Mouse (Mus musculus) midbrain, embryonic 13.5 days (tissue): ENCODE data around the gene Emx1. TPM values are rescaled to one million over a fixed set of nuclear protein-coding genes. Genes with fewer than 3 reads are reported as not detected.
"Not testable (repeated sequence)": the region's sequence is repeated elsewhere in the genome, so short reads cannot be mapped to it uniquely, and the experiment has no call there.

Source experiments
- ATAC-seq: fragments of 200-750 bp; cut with Nextera tagmentation; 2 replicates; pipeline ENCODE4 v1.8.0; 2017; ENCODE audit warnings: mild to moderate bottlenecking, moderate TSS enrichment, moderate library complexity
- H3K27ac ChIP-seq: fragments of 300-500 bp; sonication (generic); 2 replicates; pipeline ENCODE4 v1.5.1; 2015; ENCODE audit warnings: inconsistent platforms, mild to moderate bottlenecking, moderate library complexity
- H3K27me3 ChIP-seq: fragments of 300-500 bp; sonication (generic); 2 replicates; pipeline ENCODE4 v1.6.1; 2015; ENCODE audit warnings: mild to moderate bottlenecking, inconsistent platforms
- H3K36me3 ChIP-seq: fragments of 300-500 bp; sonication (generic); 2 replicates; pipeline ENCODE4 v1.6.1; 2015; ENCODE audit warnings: mild to moderate bottlenecking, inconsistent platforms
- H3K4me1 ChIP-seq: fragments of 300-500 bp; sonication (generic); replicated peaks from 2 replicates; pipeline ENCODE4 v1.6.1; 2015; ENCODE audit warnings: inconsistent platforms
- H3K4me2 ChIP-seq: fragments of 300-500 bp; sonication (generic); replicated peaks from 2 replicates; pipeline ENCODE4 v1.6.1; 2015; ENCODE audit warnings: moderate library complexity, mild to moderate bottlenecking, inconsistent platforms
- H3K4me3 ChIP-seq: fragments of 300-500 bp; sonication (generic); replicated peaks from 2 replicates; pipeline ENCODE4 v1.5.1; 2015; ENCODE audit warnings: mild to moderate bottlenecking, inconsistent platforms
- H3K9ac ChIP-seq: fragments of 300-500 bp; sonication (generic); replicated peaks from 2 replicates; pipeline ENCODE4 v1.6.1; 2015; ENCODE audit warnings: mild to moderate bottlenecking, inconsistent platforms
- H3K9me3 ChIP-seq: fragments of 300-500 bp; sonication (generic); 2 replicates; pipeline ENCODE4 v1.6.1; 2016; ENCODE audit warnings: mild to moderate bottlenecking, inconsistent platforms
- WGBS: fragments of 180-500 bp; shearing (Covaris S2); methylation state at CpG from one replicate; pipeline ENCODE4 v1.1.7; 2015; 5-methylcytosine and 5-hydroxymethylcytosine counted together
- polyA plus RNA-seq: library from polyadenylated mRNA; unstranded; fragments of >200 nt; fragmentation: Nextera tagmentation; extraction: Ambion mirVana; gene quantifications from 2 replicates; pipeline ENCODE4 v1.2.1, GENCODE M21; 2015

Emx1 gene
- polyA plus RNA-seq, result 1.8 and 7.2 TPM in 2 replicates

DNA sequence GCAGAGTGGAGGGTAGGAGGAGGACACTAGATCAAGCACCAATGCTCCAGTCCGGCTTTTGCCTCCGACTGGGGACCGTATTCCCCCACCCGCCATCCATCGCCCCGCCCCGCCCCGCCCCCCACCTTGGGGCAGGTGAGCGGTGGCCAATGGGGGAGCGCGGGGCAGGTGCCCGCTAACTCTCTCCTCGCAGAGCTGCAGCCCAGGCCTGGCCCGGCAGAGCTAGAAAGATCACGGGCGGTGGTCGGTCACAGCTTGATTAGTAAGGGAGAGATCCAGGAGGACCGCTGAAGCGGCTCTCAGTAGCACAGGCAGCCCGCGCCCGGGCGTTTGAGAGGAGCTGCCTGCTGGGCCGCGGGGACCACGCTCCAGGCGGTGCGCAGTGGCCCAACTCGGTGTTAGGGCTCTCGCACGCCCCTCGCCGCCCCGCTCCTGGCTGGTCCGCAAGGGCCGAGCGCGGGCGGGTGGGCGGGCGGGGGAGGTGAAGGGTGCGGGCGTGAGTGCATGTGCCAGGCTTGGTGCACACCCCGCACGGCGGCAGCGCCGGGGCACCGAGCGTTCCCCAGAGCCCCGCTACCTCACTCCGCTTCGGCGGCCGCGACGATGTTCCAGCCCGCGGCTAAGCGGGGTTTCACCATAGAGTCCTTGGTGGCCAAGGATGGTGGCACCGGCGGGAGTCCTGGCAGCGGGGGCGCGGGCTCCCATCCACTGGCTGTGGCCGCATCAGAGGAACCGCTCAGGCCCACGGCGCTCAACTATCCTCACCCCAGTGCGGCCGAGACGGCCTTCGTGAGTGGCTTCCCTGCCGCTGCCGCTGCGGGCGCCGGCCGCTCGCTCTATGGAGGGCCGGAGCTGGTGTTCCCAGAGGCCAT is at the start of gene Emx1:
TSS of gene Emx1 (plus strand) at position 99 of the 872 bp plus-strand sequence.
- Histone ChIP-seq H3K9me3 (no peaks in the 10 kb centered on the region), H3K9ac (peak within 1 kb of the TSS; percentile 40), H3K4me3 (peak within 1 kb of the TSS; percentile 38), H3K4me1 (peaks cover 47% of the 10 kb centered on the region), H3K36me3 (no peaks in the 10 kb centered on the region), H3K27ac (no peak within 1 kb of the TSS), H3K4me2 (peak within 1 kb of the TSS; percentile 83), H3K27me3 (peaks cover 90% of the 10 kb centered on the region)
- WGBS, result under 1% methylated on average over 77 of the region's 81 CpGs
- ATAC-seq, result peak; percentile 73

DNA sequence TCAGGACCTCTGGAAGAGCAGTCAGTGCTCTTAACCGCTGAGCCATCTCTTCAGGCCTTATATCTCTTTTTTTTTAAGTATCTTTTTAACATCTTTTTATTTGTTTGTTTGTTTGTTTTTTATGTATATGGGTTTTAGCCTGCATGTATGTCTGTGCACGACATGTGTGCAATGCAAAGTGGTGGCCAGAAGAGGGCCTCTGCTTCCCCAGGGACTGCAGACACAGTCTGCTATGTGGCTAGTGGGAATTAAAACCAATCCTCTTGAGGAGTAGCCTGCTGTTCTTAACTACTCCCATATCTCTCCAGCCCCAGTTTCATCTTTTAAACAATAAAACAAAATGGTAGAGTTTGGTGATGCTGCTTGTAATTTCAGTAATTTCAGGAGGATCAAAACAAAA is 47.7 kb upstream of the Emx1 start:
- Histone ChIP-seq H3K27ac (no peak overlapping the region), H3K9me3 (no peaks in the 10 kb centered on the region), H3K4me2 (no peak overlapping the region), H3K4me1 (peaks cover 5% of the 10 kb centered on the region; the same call in 1 of the 2 replicates), H3K27me3 (peaks cover 3% of the 10 kb centered on the region; the same call in 1 of the 2 replicates), H3K4me3 (no peak overlapping the region), H3K9ac (no peak overlapping the region), H3K36me3 (no peaks in the 10 kb centered on the region)
- no peak for ATAC-seq
- 90% methylated on average over 2 of the region's 2 CpGs for WGBS

DNA sequence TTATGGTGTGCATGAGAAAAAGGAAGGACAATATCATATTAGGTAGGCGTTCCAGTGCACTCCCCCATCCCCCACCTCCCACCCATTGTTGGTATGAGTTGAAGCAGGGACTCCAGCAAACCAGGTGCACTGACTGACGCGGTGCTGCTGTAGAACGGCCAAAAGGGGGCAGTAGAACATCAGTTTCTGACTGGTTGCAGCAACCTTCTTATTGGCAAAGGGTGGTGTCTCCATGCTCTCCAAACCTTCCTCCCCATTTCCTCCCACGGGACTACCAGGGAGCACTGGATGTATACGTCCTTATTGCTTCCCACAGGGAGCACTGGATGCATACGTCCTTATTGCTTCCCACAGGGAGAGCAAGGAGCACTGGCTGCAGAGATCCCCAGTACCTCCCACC is 46.2 kb upstream of the Emx1 start:
- H3K9ac ChIP-seq, H3K4me1 ChIP-seq, H3K4me3 ChIP-seq, H3K27me3 ChIP-seq, H3K4me2 ChIP-seq, H3K9me3 ChIP-seq, ATAC-seq, H3K27ac ChIP-seq, H3K36me3 ChIP-seq: not testable (repeated sequence)
- WGBS, result 12% methylated on average over 6 of the region's 7 CpGs

DNA sequence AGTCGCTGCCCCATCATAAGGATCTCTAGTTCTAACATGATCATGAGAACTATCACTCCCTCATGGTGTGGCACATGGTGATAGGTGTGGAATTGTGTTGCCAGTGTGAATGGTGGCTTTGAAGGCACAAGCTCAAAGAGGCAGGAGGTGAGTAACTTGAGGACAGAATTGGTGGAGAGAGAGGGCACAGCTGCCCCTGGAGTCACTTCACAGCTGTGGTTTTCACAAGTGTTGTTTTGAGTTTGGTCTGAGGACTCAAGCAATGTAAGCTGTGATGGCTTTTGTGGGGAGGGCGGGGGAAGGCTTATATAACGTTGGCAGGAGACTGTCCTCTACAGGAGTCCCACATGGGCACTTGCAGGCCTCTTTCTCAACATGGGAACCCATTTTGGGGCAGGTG is 42.8 kb upstream of the Emx1 start:
- Histone ChIP-seq H3K4me1 (no peaks in the 10 kb centered on the region), H3K9ac (no peak overlapping the region), H3K4me2 (no peak overlapping the region), H3K27ac (no peak overlapping the region), H3K27me3 (peaks cover 3% of the 10 kb centered on the region; the same call in 1 of the 2 replicates), H3K4me3 (no peak overlapping the region), H3K36me3 (no peaks in the 10 kb centered on the region), H3K9me3 (no peaks in the 10 kb centered on the region)
- no peak for ATAC-seq
- WGBS, result 72% methylated on average over 3 of the region's 3 CpGs

DNA sequence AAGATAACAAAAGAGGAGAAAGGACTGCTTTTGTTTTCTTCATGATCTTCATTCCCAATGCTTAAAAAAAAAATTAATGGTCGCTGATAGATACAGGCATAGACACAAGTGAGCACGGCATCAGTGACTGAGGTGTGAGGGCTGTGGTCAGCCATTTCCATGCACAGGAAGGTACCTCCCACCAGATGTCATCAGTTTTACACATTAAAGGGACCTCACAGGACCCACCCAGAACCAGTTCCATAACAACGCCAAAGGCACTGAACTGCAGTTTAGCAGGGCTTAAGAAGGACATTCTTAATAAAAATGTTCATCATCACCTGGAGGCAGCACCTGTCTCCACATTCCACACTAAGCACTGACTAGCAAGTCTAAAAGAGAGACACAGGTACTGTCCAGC is 39.6 kb upstream of the Emx1 start:
- H3K27ac ChIP-seq, result no peak overlapping the region
- peaks cover 3% of the 10 kb centered on the region; the same call in 1 of the 2 replicates for H3K27me3 ChIP-seq
- H3K4me2 ChIP-seq, result no peak overlapping the region
- H3K4me3 ChIP-seq, result no peak overlapping the region
- WGBS, result 73% methylated on average over 3 of the region's 3 CpGs
- H3K4me1 ChIP-seq, result no peaks in the 10 kb centered on the region
- no peaks in the 10 kb centered on the region for H3K9me3 ChIP-seq
- no peaks in the 10 kb centered on the region for H3K36me3 ChIP-seq
- ATAC-seq, result no peak
- no peak overlapping the region for H3K9ac ChIP-seq

DNA sequence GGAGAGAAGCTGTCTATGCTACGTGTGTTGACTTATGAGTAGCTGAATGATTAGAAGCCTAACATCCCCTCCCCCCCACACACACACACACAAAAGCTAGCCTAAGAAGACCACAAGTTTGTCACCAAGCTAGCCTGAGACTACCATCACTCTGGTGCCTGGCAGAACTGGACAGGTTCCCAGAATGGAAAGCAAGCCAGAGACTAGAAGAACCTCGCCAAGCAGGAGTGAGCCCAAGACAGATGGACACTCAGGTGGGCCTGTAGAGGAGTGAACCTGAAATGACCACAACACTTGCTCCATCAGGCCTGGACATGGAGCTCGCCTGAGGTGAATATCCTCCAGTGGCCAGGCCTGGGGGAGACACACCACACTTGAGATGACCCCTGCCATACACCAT is 36.9 kb upstream of the Emx1 start:
- Histone ChIP-seq H3K9me3 (no peaks in the 10 kb centered on the region), H3K36me3 (no peaks in the 10 kb centered on the region), H3K27me3 (no peaks in the 10 kb centered on the region), H3K4me2 (no peak overlapping the region), H3K4me1 (peaks cover 9% of the 10 kb centered on the region), H3K27ac (no peak overlapping the region), H3K9ac (no peak overlapping the region), H3K4me3 (no peak overlapping the region)
- WGBS, result 88% methylated on average over 3 of the region's 3 CpGs
- no peak for ATAC-seq

DNA sequence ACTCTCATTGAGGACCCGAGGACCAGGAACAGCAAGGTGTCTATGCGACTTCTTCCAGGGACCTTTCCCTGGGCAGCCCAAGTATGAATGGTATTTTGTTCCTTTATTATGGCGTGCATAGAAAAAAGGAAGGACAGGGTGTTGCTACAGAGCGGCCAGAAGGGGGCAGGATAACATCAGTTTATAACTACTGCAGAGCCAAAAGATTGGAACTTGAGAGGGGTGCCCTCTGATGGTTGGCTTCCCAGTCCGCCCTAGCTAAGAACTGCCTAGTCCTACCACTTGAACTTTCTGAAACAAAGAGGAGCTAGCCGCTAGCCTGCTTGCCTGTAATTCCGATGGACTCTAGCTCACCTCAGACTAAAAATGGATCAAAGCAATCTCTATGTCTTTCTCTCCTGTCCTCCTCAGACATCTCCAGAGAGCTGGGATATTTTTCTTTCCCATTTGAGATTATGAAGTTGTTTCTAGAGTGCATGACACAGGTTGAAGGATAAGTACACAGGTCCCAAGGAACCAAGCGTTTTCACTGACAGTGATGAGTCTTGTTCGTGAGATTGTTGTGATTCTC is 33.2 kb upstream of the Emx1 start:
- H3K9me3 ChIP-seq, result no peaks in the 10 kb centered on the region

DNA sequence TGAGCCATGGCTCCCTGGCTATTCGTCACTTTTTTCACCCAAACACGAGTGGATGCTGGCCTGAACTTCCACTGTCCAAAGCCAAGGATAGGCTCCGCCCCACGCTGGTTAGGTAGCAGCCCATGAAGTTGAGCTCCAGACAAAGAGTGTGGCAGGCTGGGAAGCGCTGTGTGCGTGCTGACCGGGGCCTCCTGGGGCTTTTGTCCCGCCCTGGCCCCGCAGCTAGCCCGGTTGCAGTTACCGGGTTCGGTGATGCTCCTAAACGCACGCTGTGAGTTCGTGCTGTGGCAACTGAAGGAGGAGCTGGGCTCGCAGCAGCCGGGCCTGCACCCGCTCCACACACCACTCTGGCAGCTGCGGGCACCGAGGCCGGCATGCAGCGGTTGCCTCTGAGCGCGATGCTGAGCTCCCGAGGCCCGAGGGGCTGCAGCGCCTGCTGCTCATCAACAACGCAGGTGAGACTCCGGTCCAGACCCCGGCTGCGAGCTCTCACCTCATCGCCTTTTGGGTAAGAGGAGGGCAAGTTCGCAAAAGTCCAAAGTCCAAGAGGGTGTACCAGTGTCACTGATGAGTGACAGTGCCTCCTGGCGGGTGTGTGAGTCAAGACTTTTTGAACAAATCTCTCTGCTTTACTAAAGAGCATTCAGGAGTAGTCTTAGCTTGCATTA is 32.2 kb upstream of the Emx1 start:
- Histone ChIP-seq H3K36me3 (no peaks in the 10 kb centered on the region), H3K9ac (peak overlapping the region; percentile 70), H3K27me3 (no peaks in the 10 kb centered on the region), H3K4me3 (peak overlapping the region; percentile 46), H3K4me2 (peak overlapping the region; percentile 80), H3K27ac (no peak overlapping the region; the same call in 1 of the 2 replicates), H3K9me3 (no peaks in the 10 kb centered on the region), H3K4me1 (peaks cover 12% of the 10 kb centered on the region)
- under 1% methylated on average over 34 of the region's 34 CpGs for WGBS
- peak; percentile 60 for ATAC-seq

More for the DNA sequence above, 33.2 kb upstream of the Emx1 start:
- ATAC-seq, result peak; percentile 60
- no peaks in the 10 kb centered on the region for H3K27me3 ChIP-seq
- no peak overlapping the region for H3K9ac ChIP-seq
- peaks cover 12% of the 10 kb centered on the region for H3K4me1 ChIP-seq
- no peak overlapping the region for H3K4me2 ChIP-seq
- H3K27ac ChIP-seq, result no peak overlapping the region
- WGBS, result 1% methylated on average over 9 of the region's 9 CpGs
- no peak overlapping the region for H3K4me3 ChIP-seq
- H3K36me3 ChIP-seq, result no peaks in the 10 kb centered on the region

DNA sequence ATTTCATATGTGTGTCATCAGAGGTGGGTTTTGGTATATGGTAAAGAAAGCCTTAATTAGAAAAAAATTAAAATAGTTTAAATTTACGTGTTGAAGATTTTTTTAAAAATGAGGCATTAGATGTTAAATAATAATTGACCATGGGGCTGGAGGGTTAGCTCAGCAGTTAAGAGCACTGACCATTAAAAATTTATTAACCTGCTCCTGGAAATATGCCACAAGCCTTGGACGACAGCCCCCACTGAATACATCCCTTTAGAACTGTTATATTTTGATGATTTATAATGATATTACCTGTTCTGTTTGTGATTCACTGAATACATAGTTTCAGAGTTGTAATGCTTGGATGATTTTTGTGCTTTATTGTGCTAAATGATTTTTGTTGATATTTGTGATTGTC is 30.7 kb upstream of the Emx1 start:
- not testable (repeated sequence) for H3K9me3 ChIP-seq, H3K27ac ChIP-seq, H3K4me3 ChIP-seq, H3K27me3 ChIP-seq, H3K36me3 ChIP-seq, ATAC-seq, H3K9ac ChIP-seq, H3K4me2 ChIP-seq
- WGBS, result 72% methylated on average over 2 of the region's 2 CpGs
- H3K4me1 ChIP-seq, result peaks cover 12% of the 10 kb centered on the region

DNA sequence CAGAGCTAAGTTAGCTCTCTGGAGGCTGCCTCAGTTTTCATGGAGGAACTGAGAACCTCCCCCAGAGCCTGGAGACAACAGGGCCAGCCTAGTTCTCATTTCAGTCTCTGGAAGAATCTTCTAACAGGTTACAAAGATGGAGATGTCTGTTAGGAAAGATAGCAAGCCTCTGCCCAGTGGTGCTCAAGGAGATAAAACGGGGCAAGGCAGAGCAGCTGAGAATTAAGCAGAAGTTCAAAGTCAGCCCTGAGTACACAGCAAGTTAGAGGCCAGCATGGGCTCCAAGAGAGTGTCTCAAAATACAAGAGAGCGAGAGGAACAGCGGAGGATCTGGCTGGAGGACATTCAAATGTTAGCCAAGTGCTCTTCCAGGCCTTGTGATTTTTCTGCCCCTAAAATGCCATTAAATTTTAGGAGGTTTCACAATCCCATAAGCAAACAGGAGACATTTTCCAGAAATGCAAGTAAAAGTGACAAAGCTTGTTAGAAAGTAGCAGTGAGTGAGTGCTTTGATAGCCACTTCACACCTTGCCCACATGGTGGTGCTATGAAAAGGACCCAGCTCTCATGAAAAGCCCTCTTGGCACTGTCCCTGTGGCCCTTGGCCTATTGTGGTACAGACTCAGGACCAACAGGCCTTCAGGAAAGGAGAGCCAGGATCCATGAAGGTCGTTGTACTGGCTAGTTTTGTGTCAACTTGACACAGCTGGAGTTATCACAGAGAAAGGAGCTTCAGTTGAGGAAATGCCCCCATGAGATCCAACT is 29.0 kb upstream of the Emx1 start:
- not testable (repeated sequence) for H3K4me2 ChIP-seq, H3K9me3 ChIP-seq, H3K36me3 ChIP-seq, H3K4me3 ChIP-seq, H3K9ac ChIP-seq, H3K27me3 ChIP-seq, H3K27ac ChIP-seq, ATAC-seq
- peaks cover 15% of the 10 kb centered on the region for H3K4me1 ChIP-seq
- 68% methylated on average over 4 of the region's 4 CpGs for WGBS

DNA sequence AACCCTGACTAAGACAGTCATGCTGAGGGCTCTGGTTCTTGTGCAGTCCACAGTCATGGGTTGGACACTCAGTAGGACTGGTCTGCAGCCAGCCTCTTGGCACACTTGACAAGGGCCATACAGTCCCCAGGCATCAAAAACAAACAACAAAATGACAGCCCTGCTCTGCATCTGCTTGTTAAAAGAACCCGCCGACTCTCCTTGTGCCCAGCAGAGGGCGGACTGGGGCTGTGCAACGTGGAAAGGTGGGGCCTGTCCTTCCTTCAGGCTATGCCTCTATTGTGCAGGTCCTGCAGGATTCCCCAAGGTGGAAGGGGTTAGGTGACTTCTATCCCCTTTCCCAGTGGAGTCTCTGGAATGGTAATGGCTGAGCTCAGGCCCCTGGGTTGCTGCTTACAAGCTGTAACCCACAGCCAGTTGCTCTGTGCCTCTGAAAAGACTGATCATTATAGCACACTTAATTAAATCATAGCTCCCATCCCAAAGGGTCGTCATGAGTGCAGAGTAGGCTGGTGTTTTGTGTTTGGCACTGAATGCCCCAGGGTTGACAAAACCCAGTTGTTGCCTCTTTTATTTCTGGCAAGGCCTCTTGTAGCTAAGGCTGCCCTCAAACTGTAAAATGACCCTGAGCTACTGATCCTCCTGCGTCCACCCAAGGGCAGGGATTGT is 28.0 kb upstream of the Emx1 start:
- H3K27ac ChIP-seq, H3K4me3 ChIP-seq, H3K9me3 ChIP-seq, H3K9ac ChIP-seq, H3K36me3 ChIP-seq, H3K4me2 ChIP-seq, H3K27me3 ChIP-seq: not testable (repeated sequence)
- ATAC-seq, result peak; percentile 62
- H3K4me1 ChIP-seq, result peaks cover 15% of the 10 kb centered on the region
- WGBS, result 23% methylated on average over 6 of the region's 6 CpGs
